Mouse (Mus musculus): ENCODE measurements around the gene Krtap2-4.

DNA sequence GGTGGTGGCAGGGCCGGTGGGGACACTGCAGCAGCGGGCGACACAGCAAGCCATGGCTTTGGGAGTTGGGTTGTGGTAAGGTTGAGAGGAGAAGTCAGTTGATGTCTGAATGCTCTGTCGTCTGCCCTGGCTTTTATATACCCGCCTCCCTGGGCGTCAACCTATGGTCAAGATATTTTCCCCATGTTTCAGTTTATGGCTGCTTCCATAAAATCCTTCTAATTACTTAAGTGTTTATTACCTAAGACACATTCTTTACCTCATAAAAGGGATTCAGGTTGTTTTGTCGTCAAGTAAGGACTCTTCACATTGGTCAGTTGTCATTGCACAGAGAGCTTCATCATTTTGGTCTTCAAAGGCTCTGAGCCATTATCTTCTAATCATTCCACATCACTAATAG lies 48.1 kb downstream of the Krtap2-4 start, which contains the start of gene Krtap3-1:
- TF ChIP-seq CTCF (IDR thresholded peaks at IDR 0.05; ENCODE audit: extremely low read depth, insufficient read length, insufficient replicate concordance, low read depth, low read length) (no peak), POLR2A (IDR thresholded peaks at IDR 0.05; ENCODE audit: low read depth, low read length) (no peak)
